Mouse (Mus musculus) heart, embryonic 12.5 days (tissue): ENCODE data around the gene 2810021J22Rik. TPM values are rescaled to one million over a fixed set of nuclear protein-coding genes. Genes with fewer than 3 reads are reported as not detected.

Experiments used
- ATAC-seq: fragments of 200-750 bp; cut with Nextera tagmentation; 2 replicates; pipeline ENCODE4 v1.8.0; 2017; ENCODE audit warnings: moderate TSS enrichment, moderate library complexity; ENCODE audit not compliant: insufficient number of reproducible peaks, low FRiP score
- H3K27ac ChIP-seq: fragments of 300-500 bp; sonication (generic); 2 replicates; pipeline ENCODE4 v1.5.1; 2016; ENCODE audit warnings: mild to moderate bottlenecking, moderate library complexity; ENCODE audit not compliant: poor library complexity, severe bottlenecking
- H3K27me3 ChIP-seq: fragments of 300-500 bp; sonication (generic); replicated peaks from 2 replicates; pipeline ENCODE4 v1.6.1; 2016; ENCODE audit warnings: mild to moderate bottlenecking, moderate library complexity
- H3K36me3 ChIP-seq: fragments of 300-500 bp; sonication (generic); 2 replicates; pipeline ENCODE4 v1.6.1; 2016; ENCODE audit warnings: mild to moderate bottlenecking, moderate library complexity
- H3K4me1 ChIP-seq: fragments of 300-500 bp; sonication (generic); replicated peaks from 2 replicates; pipeline ENCODE4 v1.6.1; 2016; ENCODE audit warnings: mild to moderate bottlenecking
- H3K4me2 ChIP-seq: fragments of 300-500 bp; sonication (generic); 2 replicates; pipeline ENCODE4 v1.6.1; 2016; ENCODE audit warnings: mild to moderate bottlenecking, moderate library complexity
- H3K4me3 ChIP-seq: fragments of 300-500 bp; sonication (generic); 2 replicates; pipeline ENCODE4 v1.5.1; 2016; ENCODE audit warnings: mild to moderate bottlenecking
- H3K9ac ChIP-seq: fragments of 300-500 bp; sonication (generic); 2 replicates; pipeline ENCODE4 v1.6.1; 2016; ENCODE audit warnings: mild to moderate bottlenecking, moderate library complexity
- H3K9me3 ChIP-seq: fragments of 300-500 bp; sonication (generic); replicated peaks from 2 replicates; pipeline ENCODE4 v1.6.1; 2016; ENCODE audit warnings: mild to moderate bottlenecking, moderate library complexity
- WGBS: fragments of 180-500 bp; shearing (Covaris S2); methylation state at CpG from one replicate; pipeline ENCODE4 v1.1.7; 2016; 5-methylcytosine and 5-hydroxymethylcytosine counted together
- polyA plus RNA-seq: library from polyadenylated mRNA; unstranded; fragments of >200 nt; fragmentation: Nextera tagmentation; extraction: Ambion mirVana; gene quantifications from 2 replicates; pipeline ENCODE4 v1.2.1, GENCODE M21; 2016

The 2810021J22Rik gene
- polyA plus RNA-seq, 1 experiment from 2014 or later = 4.8 TPM

DNA sequence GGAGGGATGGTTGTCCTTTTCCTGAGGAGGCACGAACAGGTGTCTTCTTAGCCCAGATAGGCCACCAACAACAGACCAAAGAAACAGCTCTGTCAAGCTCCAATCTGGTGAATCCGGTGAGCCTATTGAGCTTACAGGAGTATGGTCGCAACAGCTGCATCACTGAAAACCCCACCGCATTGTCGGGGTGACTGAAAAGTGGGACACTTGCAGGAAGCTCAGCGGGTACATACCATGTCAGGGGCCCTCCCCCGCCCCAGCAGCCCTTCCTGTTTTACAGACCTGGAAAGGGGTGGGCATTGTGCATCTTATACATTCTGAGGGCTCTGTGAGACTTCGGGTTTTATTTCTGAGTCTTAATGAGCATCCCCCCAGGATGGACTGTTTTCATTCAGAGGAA, 16.7 kb downstream of the 2810021J22Rik start:
- H3K27me3 ChIP-seq = no peaks in the 10 kb centered on the region
- no peak for ATAC-seq
- peaks cover 48% of the 10 kb centered on the region for H3K36me3 ChIP-seq
- no peak overlapping the region for H3K4me3 ChIP-seq
- H3K9me3 ChIP-seq = no peaks in the 10 kb centered on the region
- no peak overlapping the region for H3K27ac ChIP-seq
- no peak overlapping the region for H3K9ac ChIP-seq
- H3K4me2 ChIP-seq = no peak overlapping the region
- WGBS = 80% methylated on average over 8 of the region's 8 CpGs
- H3K4me1 ChIP-seq = no peaks in the 10 kb centered on the region

DNA sequence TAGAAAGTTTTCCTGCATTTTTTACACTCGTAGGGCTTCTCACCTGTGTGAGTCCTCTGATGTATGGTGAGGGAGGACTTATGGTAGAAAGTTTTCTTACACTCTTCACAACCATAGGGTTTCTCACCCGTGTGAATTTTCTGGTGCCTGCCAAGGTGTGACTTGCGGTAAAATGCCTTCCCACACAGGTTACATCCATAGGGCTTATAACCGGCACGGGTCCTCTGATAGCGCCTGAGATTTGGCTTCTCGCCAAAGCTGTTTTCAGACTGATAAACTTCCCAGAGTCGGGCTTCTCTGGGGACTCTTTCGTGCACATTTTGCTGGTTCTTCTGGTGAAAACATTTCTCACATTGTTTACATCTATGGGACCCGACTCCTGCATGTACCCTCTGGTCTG, 23.5 kb downstream of the 2810021J22Rik start:
- no peaks in the 10 kb centered on the region for H3K27me3 ChIP-seq
- no peak overlapping the region for H3K4me3 ChIP-seq
- peaks cover 59% of the 10 kb centered on the region for H3K36me3 ChIP-seq
- H3K4me2 ChIP-seq = no peak overlapping the region
- no peak overlapping the region for H3K27ac ChIP-seq
- ATAC-seq = no peak
- H3K9me3 ChIP-seq = no peaks in the 10 kb centered on the region
- 86% methylated on average over 10 of the region's 10 CpGs for WGBS
- no peaks in the 10 kb centered on the region for H3K4me1 ChIP-seq
- no peak overlapping the region for H3K9ac ChIP-seq

DNA sequence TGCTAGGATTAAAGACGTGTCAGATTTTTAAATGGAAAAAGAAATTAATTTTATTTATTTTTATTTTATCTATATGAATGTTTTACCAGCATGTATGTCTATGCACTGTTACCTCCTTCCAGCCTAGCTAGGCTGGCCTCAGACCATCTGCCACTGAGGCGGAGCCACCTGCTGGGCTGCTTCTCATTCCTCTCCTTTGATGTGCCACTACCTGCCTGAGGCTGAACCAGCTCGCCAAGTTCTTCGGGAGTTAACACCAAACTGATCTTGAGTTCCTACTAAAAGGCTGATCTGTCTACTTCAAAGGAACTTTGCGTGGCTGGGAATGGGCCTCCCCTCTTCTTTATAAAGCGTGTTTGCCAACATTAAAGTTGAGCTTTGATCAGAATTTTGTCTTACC, 27.4 kb downstream of the 2810021J22Rik start:
- 84% methylated on average over 6 of the region's 6 CpGs for WGBS
- H3K4me1 ChIP-seq = no peaks in the 10 kb centered on the region
- H3K27ac ChIP-seq = no peak overlapping the region
- no peak overlapping the region for H3K9ac ChIP-seq
- H3K27me3 ChIP-seq = no peaks in the 10 kb centered on the region
- no peak overlapping the region for H3K4me2 ChIP-seq
- ATAC-seq = no peak
- no peak overlapping the region for H3K4me3 ChIP-seq
- H3K9me3 ChIP-seq = no peaks in the 10 kb centered on the region
- peaks cover 70% of the 10 kb centered on the region for H3K36me3 ChIP-seq

DNA sequence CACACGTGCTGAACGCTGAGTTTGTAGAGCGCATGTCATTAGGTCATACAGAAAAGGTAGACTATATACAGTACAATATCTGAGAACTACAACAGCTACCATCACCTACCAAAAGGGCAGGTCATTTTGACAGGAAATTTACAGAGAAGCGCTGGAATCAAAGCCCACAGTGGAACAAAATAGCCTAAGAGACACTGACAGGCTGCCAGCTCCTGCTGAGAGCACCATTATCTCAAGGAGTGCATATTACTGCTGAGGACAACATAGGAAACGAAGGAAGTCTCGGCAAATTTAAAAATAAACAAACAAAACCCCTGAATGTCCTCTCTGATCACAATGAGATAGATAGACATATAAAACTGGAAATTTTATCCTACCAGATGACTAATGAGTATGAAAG, 30.5 kb downstream of the 2810021J22Rik start:
- Histone ChIP-seq H3K36me3 (peaks cover 64% of the 10 kb centered on the region), H3K27me3 (no peaks in the 10 kb centered on the region), H3K27ac (no peak overlapping the region), H3K9ac (no peak overlapping the region), H3K4me1 (no peaks in the 10 kb centered on the region), H3K4me3 (no peak overlapping the region), H3K9me3 (no peaks in the 10 kb centered on the region), H3K4me2 (no peak overlapping the region)
- WGBS = 85% methylated on average over 6 of the region's 6 CpGs
- ATAC-seq = no peak

DNA sequence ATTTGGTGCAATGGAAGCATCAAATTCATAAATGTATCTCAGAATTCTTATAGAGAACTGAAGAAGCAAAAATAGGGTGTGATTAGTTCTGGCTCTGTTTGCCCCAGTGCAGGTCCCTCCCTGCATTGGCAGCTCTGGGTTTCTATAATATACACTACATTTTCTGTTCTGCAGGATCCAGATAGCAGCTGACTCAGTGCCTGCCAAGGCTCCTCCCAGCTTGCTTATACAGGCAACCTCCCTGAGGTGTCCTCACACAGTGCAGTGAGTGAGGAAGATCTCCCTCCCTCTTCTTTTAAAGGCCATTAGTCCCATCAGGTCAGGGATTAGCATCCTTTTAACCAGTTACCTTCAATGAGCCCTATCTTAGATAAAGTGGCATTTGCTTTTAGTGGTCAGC, 34.1 kb downstream of the 2810021J22Rik start:
- H3K4me3 ChIP-seq = no peak overlapping the region
- no peak overlapping the region for H3K9ac ChIP-seq
- ATAC-seq = no peak
- H3K9me3 ChIP-seq = no peaks in the 10 kb centered on the region
- H3K4me1 ChIP-seq = peaks cover 8% of the 10 kb centered on the region
- no peak overlapping the region for H3K4me2 ChIP-seq
- peaks cover 43% of the 10 kb centered on the region for H3K36me3 ChIP-seq
- no peaks in the 10 kb centered on the region for H3K27me3 ChIP-seq
- H3K27ac ChIP-seq = no peak overlapping the region

DNA sequence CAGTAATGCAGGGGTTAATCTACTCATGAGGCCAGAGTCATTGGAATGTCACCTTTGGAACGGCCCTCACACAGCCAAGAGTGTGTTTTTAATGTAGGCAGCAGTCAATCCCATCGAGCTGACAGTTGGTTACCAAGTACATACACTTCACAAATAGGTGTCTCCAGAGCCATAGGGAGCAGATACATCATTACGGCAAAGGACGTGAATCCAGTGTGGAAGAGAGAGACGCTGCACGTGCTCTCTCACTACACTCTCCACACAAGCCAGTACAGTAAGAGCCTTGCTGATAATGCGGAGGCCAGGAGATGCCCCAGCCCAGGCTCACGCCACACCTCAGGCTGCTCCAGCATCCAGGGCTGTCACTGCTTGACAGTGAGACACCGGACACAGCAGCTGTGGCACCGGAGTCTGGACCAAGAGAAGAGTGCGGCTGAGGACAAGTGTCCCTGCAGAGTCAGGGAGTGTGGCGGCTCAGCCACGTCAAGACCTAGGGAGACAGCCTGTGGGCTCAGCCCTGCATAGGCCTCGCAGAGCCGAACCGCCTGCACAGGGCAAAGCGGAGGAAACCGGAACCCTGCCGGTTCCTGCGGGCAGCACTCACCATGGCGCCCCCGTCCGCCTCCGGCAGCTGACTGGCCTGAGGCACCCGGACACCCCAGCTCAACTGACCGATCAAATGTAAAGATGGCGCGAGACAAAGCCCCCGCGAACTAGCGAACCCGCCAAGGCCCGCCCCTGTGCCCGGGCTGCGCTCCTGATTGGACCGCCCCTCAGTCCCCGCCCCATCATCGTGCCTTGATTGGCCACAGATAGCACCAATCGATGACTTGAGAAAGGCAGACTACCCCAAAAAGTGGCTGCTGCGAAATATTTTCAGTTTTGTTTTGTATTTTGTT, 36.7 kb downstream of the 2810021J22Rik start, which contains the start of gene Zfp39:
Gene Zfp39 (minus strand): TSS at position 715 of the 899 bp plus-strand sequence.
- Histone ChIP-seq H3K27me3 (no peaks in the 10 kb centered on the region), H3K9ac (peak within 1 kb of the TSS; percentile 87), H3K4me3 (peak within 1 kb of the TSS; percentile 84), H3K36me3 (peaks cover 22% of the 10 kb centered on the region), H3K27ac (peak within 1 kb of the TSS; percentile 88), H3K4me2 (peak within 1 kb of the TSS; percentile 82), H3K9me3 (no peaks in the 10 kb centered on the region), H3K4me1 (peaks cover 8% of the 10 kb centered on the region)
- peak; percentile 98 for ATAC-seq
- under 1% methylated on average over 40 of the region's 40 CpGs for WGBS

DNA sequence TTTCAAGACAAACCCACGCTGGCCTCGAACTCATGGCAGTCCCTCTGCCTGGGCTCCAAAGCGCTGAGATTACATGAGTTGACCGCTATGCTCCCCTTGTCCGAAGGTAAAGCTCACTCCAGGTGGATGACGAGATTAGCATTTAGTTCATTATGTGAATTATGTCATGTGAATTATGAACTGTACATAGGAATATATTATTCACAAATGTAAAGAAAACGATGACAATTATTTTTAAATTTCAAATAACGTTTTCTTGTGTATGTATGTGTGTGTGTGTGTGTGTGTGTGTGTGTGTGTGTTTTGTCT, 37.3 kb downstream of the 2810021J22Rik start:
- Histone ChIP-seq H3K4me1 (peaks cover 8% of the 10 kb centered on the region), H3K4me2 (peak overlapping the region; percentile 82), H3K27ac (no peak overlapping the region), H3K9ac (peak overlapping the region; percentile 87; the same call in 1 of the 2 replicates), H3K36me3 (peaks cover 21% of the 10 kb centered on the region), H3K27me3 (no peaks in the 10 kb centered on the region), H3K4me3 (peak overlapping the region; percentile 84), H3K9me3 (no peaks in the 10 kb centered on the region)
- WGBS = 4% methylated on average over 8 of the region's 8 CpGs
- ATAC-seq = peak; percentile 9; the same call in 1 of the 2 replicates

DNA sequence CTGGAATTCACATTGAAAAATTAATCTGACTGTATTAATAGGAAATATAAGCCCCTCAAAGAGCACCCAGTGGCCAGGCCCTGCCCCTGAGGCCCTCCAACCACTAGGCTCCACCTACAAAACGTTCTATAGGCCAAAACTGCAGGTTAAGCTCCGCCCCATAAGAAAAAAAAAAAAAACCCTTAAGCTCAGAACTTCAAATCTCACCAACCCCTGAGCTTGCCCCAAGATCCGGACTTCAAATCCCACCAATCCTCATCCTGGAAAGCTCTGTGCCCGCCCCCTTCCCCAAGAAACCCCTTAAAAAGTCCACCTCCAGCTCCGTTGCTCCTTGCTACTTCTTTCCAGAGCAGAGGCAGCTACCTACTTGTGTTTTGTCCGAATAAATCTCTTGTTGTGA, 37.8 kb downstream of the 2810021J22Rik start:
- Histone ChIP-seq H3K27ac (no peak overlapping the region), H3K4me2 (no peak overlapping the region), H3K4me1 (peaks cover 8% of the 10 kb centered on the region), H3K9ac (no peak overlapping the region), H3K4me3 (no peak overlapping the region), H3K27me3 (no peaks in the 10 kb centered on the region), H3K9me3 (no peaks in the 10 kb centered on the region), H3K36me3 (peaks cover 21% of the 10 kb centered on the region)
- WGBS = 47% methylated on average over 6 of the region's 6 CpGs
- peak; percentile 47; the same call in 1 of the 2 replicates for ATAC-seq

DNA sequence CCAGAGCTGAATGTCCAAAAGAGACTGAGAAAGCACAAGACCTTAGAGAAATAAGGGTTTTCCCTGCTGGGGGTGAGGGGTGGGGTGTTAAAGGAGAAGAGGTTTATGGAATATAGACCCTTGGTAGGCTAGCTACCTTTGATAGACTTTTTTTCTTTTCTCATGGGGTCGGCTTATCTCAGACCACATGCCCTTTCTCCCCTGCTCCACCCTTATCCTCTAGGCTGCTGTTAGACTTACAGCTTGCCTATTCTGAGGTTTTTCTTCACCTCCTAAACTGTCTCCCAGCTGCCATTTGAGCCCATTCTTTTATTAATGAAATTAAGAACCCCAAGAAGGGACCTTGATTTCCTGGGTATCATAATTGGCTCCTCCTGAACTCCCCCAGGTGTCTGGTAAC, 46.8 kb downstream of the 2810021J22Rik start:
- no peak overlapping the region for H3K27ac ChIP-seq
- no peak overlapping the region for H3K9ac ChIP-seq
- H3K4me3 ChIP-seq = no peak overlapping the region
- peak overlapping the region; percentile 72 for H3K4me2 ChIP-seq
- ATAC-seq = no peak; the same call in 1 of the 2 replicates
- H3K36me3 ChIP-seq = no peaks in the 10 kb centered on the region
- 0 out of 2 replicates have a peak, but pooled peaks cover 2% of the 10 kb centered on the region for H3K4me1 ChIP-seq
- 67% methylated on average over 1 of the region's 1 CpGs for WGBS
- H3K27me3 ChIP-seq = peaks cover 3% of the 10 kb centered on the region; the same call in 1 of the 2 replicates
- H3K9me3 ChIP-seq = no peaks in the 10 kb centered on the region

DNA sequence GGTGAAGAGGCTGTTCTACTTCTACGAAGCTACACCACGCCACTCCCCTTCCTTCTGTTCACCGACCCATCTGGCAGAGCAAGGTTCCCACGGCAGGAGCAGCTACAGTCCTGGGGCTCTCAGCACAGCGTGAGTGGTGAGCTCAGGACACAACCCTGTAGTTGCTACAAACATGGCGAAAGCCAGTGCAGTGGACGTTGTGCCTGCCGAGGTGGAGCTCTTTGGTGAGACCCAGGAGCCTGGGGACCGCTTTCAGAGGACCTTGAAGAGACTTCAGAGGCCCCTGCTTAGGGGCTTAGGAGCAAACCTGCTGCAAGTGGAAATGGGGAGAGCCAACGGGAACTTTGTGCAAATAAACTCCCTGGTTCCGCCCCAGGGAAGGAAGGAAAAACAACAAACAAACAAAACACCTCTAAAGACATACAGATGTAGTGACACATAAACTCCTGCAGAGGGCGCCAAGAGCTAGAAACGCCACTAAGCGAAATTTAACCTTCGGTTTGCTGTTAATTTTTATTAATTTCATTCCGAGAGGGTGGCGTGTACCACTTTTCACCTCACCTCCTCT, 47.5 kb downstream of the 2810021J22Rik start:
- peak; percentile 49 for ATAC-seq
- Histone ChIP-seq H3K4me1 (peaks cover 8% of the 10 kb centered on the region; the same call in 1 of the 2 replicates), H3K4me2 (peak overlapping the region; percentile 72), H3K4me3 (peak overlapping the region; percentile 39), H3K9ac (peak overlapping the region; percentile 56), H3K27me3 (peaks cover 3% of the 10 kb centered on the region; the same call in 1 of the 2 replicates), H3K27ac (no peak overlapping the region), H3K9me3 (no peaks in the 10 kb centered on the region), H3K36me3 (no peaks in the 10 kb centered on the region)
- WGBS = 15% methylated on average over 17 of the region's 17 CpGs

DNA sequence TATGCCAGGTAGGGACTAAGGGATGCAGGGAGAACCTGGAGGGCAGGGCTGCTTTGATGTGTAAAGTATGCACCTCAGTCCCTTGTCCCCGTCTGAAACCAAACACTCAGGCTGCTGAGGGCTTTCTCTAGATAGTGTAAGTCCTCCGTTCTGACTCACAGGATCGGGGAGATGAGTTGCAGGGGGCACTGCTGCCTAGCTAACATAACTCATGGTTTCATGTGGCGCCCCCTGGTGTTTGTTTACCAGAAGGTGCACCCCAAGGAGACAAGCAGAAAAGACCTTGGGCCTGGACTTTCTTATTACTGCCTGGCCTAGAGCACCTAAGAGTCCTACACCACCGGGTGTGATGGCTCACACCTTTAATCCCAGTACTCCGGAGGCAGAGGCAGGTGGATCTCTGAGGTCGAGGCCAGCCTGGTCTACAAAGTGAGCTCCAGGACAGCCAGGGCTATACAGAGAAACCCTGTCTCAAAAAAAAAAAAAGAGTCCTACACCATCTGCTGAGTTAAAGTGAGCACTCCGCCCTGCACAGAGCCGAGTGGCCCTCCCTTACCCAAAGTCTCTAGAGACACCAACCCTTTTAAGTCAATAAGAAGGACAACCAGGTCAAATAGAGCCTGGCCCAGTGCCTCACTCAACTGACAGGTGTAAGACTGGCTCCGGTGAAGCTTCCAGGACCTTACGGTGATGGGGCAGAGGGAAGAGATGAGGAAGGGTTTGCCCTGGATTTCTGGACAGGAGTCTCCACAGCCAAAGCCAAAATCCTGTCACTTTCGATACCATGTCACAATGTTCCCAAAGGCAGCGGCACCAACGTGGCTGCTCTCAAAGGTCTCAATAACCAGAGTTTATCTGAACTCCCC, 50.1 kb downstream of the 2810021J22Rik start:
- peak; percentile 52; the same call in 1 of the 2 replicates for ATAC-seq
- no peak overlapping the region for H3K9ac ChIP-seq

More for the DNA sequence above, 50.1 kb downstream of the 2810021J22Rik start:
- Histone ChIP-seq H3K27ac (no peak overlapping the region), H3K4me2 (no peak overlapping the region), H3K4me1 (peaks cover 8% of the 10 kb centered on the region; the same call in 1 of the 2 replicates), H3K4me3 (no peak overlapping the region), H3K27me3 (peaks cover 3% of the 10 kb centered on the region; the same call in 1 of the 2 replicates), H3K36me3 (no peaks in the 10 kb centered on the region), H3K9me3 (no peaks in the 10 kb centered on the region)
- 54% methylated on average over 14 of the region's 14 CpGs for WGBS
